Mouse (Mus musculus) hindbrain, postnatal 0 days (tissue): Measurements from ENCODE around the gene Foxc1. TPM values are rescaled to one million over a fixed set of nuclear protein-coding genes. Genes with fewer than 3 reads are reported as not detected.
A peak's percentile ranks its signal among the peaks of the same experiment; 100 is the strongest.

Source experiments
- ATAC-seq: fragments of 200-750 bp; cut with Nextera tagmentation; 2 replicates; pipeline ENCODE4 v1.8.0; 2017; ENCODE audit warnings: mild to moderate bottlenecking, moderate TSS enrichment, moderate library complexity
- DNase-seq: peaks from one replicate; pipeline ENCODE4 v3.0.0-alpha.2; 2015; ENCODE audit warnings: low spot score
- H3K27ac ChIP-seq: fragments of 300-500 bp; sonication (generic); 2 replicates; pipeline ENCODE4 v1.5.1; 2014; ENCODE audit warnings: mild to moderate bottlenecking
- H3K27me3 ChIP-seq: fragments of 300-500 bp; sonication (generic); 2 replicates; pipeline ENCODE4 v1.6.1; 2014; ENCODE audit warnings: low read length, mixed read lengths; ENCODE audit not compliant: insufficient read depth
- H3K36me3 ChIP-seq: fragments of 300-500 bp; sonication (generic); 2 replicates; pipeline ENCODE4 v1.6.1; 2014; ENCODE audit warnings: low read length, mixed read lengths; ENCODE audit not compliant: insufficient read depth
- H3K4me1 ChIP-seq: fragments of 300-500 bp; sonication (generic); 2 replicates; pipeline ENCODE4 v1.6.1; 2014; ENCODE audit warnings: antibody characterized with exemption, low read length, mixed read lengths; ENCODE audit not compliant: insufficient read depth
- H3K4me2 ChIP-seq: fragments of 300-500 bp; sonication (generic); 2 replicates; pipeline ENCODE4 v1.6.1; 2014; ENCODE audit warnings: low read depth, mild to moderate bottlenecking, low read length, moderate library complexity, mixed read lengths
- H3K4me3 ChIP-seq: fragments of 300-500 bp; sonication (generic); 2 replicates; pipeline ENCODE4 v1.5.1; 2014; ENCODE audit warnings: low read length
- H3K9ac ChIP-seq: fragments of 300-500 bp; sonication (generic); replicated peaks from 2 replicates; pipeline ENCODE4 v1.6.1; 2014; ENCODE audit warnings: mild to moderate bottlenecking, low read length, moderate library complexity, mixed read lengths
- H3K9me3 ChIP-seq: fragments of 300-500 bp; sonication (generic); 2 replicates; pipeline ENCODE4 v1.6.1; 2016; ENCODE audit warnings: low read length, mixed read lengths
- CTCF ChIP-seq: IDR thresholded peaks from 2 replicates; pipeline ENCODE4 v1.5.1; 2016; ENCODE audit warnings: antibody characterized with exemption, control low read depth, low read depth
- WGBS: fragments of 180-500 bp; shearing (Covaris S2); extraction: QIAGEN DNeasy Blood & Tissue Kit; methylation state at CpG from one replicate; pipeline ENCODE4 v1.1.7; 2014; 5-methylcytosine and 5-hydroxymethylcytosine counted together
- polyA plus RNA-seq: library from polyadenylated mRNA; unstranded; fragments of >200 nt; fragmentation: Nextera tagmentation; extraction: Ambion mirVana; gene quantifications from 2 replicates; pipeline ENCODE4 v1.2.1, GENCODE M21; 2015
- total RNA-seq: library from RNA; depleted of rRNA; stranded (reverse); fragments of >200 nt; gene quantifications from 2 replicates; pipeline ENCODE4 v1.2.3, GENCODE M21; 2014

Gene Foxc1
- total and polyA plus RNA-seq, 2 experiments from 2014 or later, result 2.0 to 11.9 TPM

- H3K4me3 ChIP-seq, result no peak overlapping the region
- H3K36me3 ChIP-seq, result no peaks in the 10 kb centered on the region
- no peak for ATAC-seq
- WGBS, result 44% methylated on average over 14 of the region's 14 CpGs
- H3K4me2 ChIP-seq, result peak overlapping the region; percentile 25; the same call in 1 of the 2 replicates
- peaks cover 29% of the 10 kb centered on the region for H3K27me3 ChIP-seq
- no peak overlapping the region for H3K27ac ChIP-seq
- H3K9me3 ChIP-seq, result no peaks in the 10 kb centered on the region
- TF ChIP-seq CTCF, result no peak
- 0 out of 2 replicates have a peak, but pooled peaks cover 4% of the 10 kb centered on the region for H3K4me1 ChIP-seq
- H3K9ac ChIP-seq, result no peak overlapping the region
- no peak for DNase-seq
These were observed 13.4 kb downstream of the Foxc1 start for GRCm38 (mm10) chr13:31819664-31820405.

- Histone ChIP-seq H3K27ac (0 out of 2 replicates have a peak overlapping the region, but pooled peaks have one; percentile 15), H3K36me3 (no peaks in the 10 kb centered on the region), H3K4me3 (peak overlapping the region; percentile 29), H3K9ac (peak overlapping the region; percentile 37), H3K9me3 (no peaks in the 10 kb centered on the region), H3K27me3 (peaks cover 25% of the 10 kb centered on the region), H3K4me1 (0 out of 2 replicates have a peak, but pooled peaks cover 4% of the 10 kb centered on the region), H3K4me2 (peak overlapping the region; percentile 52)
- ATAC-seq (peak; percentile 84; the same call in 1 of the 2 replicates), DNase-seq (peak; percentile 50)
- no peak for TF ChIP-seq CTCF
- WGBS, result 8% methylated on average over 16 of the region's 16 CpGs
These were observed 14.2 kb downstream of the Foxc1 start for GRCm38 (mm10) chr13:31820587-31821017.

- ATAC-seq (no peak), DNase-seq (no peak)
- Histone ChIP-seq H3K9ac (peak overlapping the region; percentile 37), H3K4me2 (peak overlapping the region; percentile 52), H3K27me3 (peaks cover 20% of the 10 kb centered on the region), H3K27ac (0 out of 2 replicates have a peak overlapping the region, but pooled peaks have one; percentile 15), H3K9me3 (no peaks in the 10 kb centered on the region), H3K36me3 (no peaks in the 10 kb centered on the region), H3K4me1 (0 out of 2 replicates have a peak, but pooled peaks cover 4% of the 10 kb centered on the region), H3K4me3 (peak overlapping the region; percentile 29)
- TF ChIP-seq CTCF, result no peak
- WGBS, result 36% methylated on average over 6 of the region's 6 CpGs
These were observed 14.6 kb downstream of the Foxc1 start for GRCm38 (mm10) chr13:31821050-31821449.

- Histone ChIP-seq H3K36me3 (no peaks in the 10 kb centered on the region), H3K9ac (no peak overlapping the region), H3K4me1 (0 out of 2 replicates have a peak, but pooled peaks cover 4% of the 10 kb centered on the region), H3K27ac (no peak overlapping the region), H3K4me2 (no peak overlapping the region), H3K27me3 (peaks cover 18% of the 10 kb centered on the region; the same call in 1 of the 2 replicates), H3K9me3 (no peaks in the 10 kb centered on the region), H3K4me3 (no peak overlapping the region)
- WGBS, result 29% methylated on average over 5 of the region's 5 CpGs
- no peak for TF ChIP-seq CTCF
- DNase-seq (no peak), ATAC-seq (no peak)
These were observed 16.9 kb downstream of the Foxc1 start for GRCm38 (mm10) chr13:31823316-31823715.

DNA sequence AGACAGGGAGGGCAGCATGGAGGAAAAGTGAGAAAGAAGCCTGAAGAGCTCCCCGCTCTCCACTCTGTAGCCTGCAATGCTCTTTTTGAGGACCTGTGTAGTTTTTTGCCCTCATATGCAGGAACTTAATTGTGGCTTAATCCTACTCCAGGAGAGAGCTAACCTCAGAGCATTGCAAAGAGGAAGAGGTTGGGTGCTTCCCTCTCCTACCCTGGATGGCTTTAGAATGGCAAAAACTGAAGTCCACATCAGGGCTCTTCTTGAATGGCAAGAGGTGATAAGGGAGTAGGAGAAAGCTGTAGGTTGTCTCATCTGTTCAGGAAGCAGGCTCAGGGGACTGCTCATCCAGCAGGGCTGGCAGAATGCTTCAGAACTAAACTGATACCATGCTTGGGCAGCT, 18.7 kb downstream of the Foxc1 start:
- Histone ChIP-seq H3K4me2 (no peak overlapping the region), H3K9me3 (no peaks in the 10 kb centered on the region), H3K36me3 (no peaks in the 10 kb centered on the region), H3K4me3 (no peak overlapping the region), H3K27ac (no peak overlapping the region), H3K27me3 (0 out of 2 replicates have a peak, but pooled peaks cover 4% of the 10 kb centered on the region), H3K9ac (no peak overlapping the region), H3K4me1 (no peaks in the 10 kb centered on the region)
- DNase-seq, result no peak
- 93% methylated on average over 1 of the region's 1 CpGs for WGBS
- no peak for TF ChIP-seq CTCF
- no peak for ATAC-seq

- ATAC-seq (no peak), DNase-seq (no peak)
- WGBS, result 85% methylated on average over 5 of the region's 5 CpGs
- no peaks in the 10 kb centered on the region for H3K9me3 ChIP-seq
- H3K36me3 ChIP-seq, result no peaks in the 10 kb centered on the region
- H3K9ac ChIP-seq, result no peak overlapping the region
- H3K4me3 ChIP-seq, result no peak overlapping the region
- no peak overlapping the region for H3K27ac ChIP-seq
- TF ChIP-seq CTCF, result no peak
- H3K4me1 ChIP-seq, result no peaks in the 10 kb centered on the region
- H3K4me2 ChIP-seq, result no peak overlapping the region
- no peaks in the 10 kb centered on the region for H3K27me3 ChIP-seq
These were observed 20.7 kb downstream of the Foxc1 start for GRCm38 (mm10) chr13:31827160-31827559.
